Mouse (Mus musculus) lung, postnatal 14 days (tissue): ENCODE measurements around the gene Rad1.
"Not testable (repeated sequence)": the region's sequence is repeated elsewhere in the genome, so short reads cannot be mapped to it uniquely, and the experiment has no call there.

Source experiments
- DNase-seq: peaks from one replicate; pipeline ENCODE4 v3.0.0; 2021

The Rad1 gene

GRCm38 (mm10) chr15:10515166-10515565 lies 29.3 kb downstream of the Rad1 start:
- no peak for DNase-seq

- no peak for DNase-seq
These were observed 40.1 kb downstream of the Rad1 start for GRCm38 (mm10) chr15:10525896-10526295.

- DNase-seq: no peak
These were observed 45.5 kb downstream of the Rad1 start for GRCm38 (mm10) chr15:10531352-10531751.

- not testable (repeated sequence) for DNase-seq
These were observed 47.5 kb downstream of the Rad1 start for GRCm38 (mm10) chr15:10533361-10533760.

GRCm38 (mm10) chr15:10534591-10534990 lies 48.8 kb downstream of the Rad1 start:
- no peak for DNase-seq

GRCm38 (mm10) chr15:10535969-10536368 lies 50.2 kb downstream of the Rad1 start:
- DNase-seq: no peak

GRCm38 (mm10) chr15:10540271-10541088 lies 54.7 kb downstream of the Rad1 start:
- no peak for DNase-seq
